Mouse (Mus musculus) midbrain, embryonic 15.5 days (tissue): ENCODE data around the gene Lcp1. TPM values are rescaled to one million over a fixed set of nuclear protein-coding genes. Genes with fewer than 3 reads are reported as not detected.

ENCODE experiments used
- ATAC-seq: fragments of 200-750 bp; cut with Nextera tagmentation; replicated peaks from 2 replicates; pipeline ENCODE4 v1.8.0; 2017; ENCODE audit warnings: moderate TSS enrichment
- H3K27ac ChIP-seq: fragments of 300-500 bp; sonication (generic); 2 replicates; pipeline ENCODE4 v1.5.1; 2015; ENCODE audit warnings: mild to moderate bottlenecking, inconsistent platforms
- H3K27me3 ChIP-seq: fragments of 300-500 bp; sonication (generic); replicated peaks from 2 replicates; pipeline ENCODE4 v1.6.1; 2015; ENCODE audit warnings: inconsistent platforms
- H3K36me3 ChIP-seq: fragments of 300-500 bp; sonication (generic); replicated peaks from 2 replicates; pipeline ENCODE4 v1.6.1; 2015; ENCODE audit warnings: inconsistent platforms
- H3K4me1 ChIP-seq: fragments of 300-500 bp; sonication (generic); 2 replicates; pipeline ENCODE4 v1.6.1; 2015; ENCODE audit warnings: inconsistent platforms
- H3K4me2 ChIP-seq: fragments of 300-500 bp; sonication (generic); 2 replicates; pipeline ENCODE4 v1.6.1; 2015; ENCODE audit warnings: inconsistent platforms, mild to moderate bottlenecking, moderate library complexity
- H3K4me3 ChIP-seq: fragments of 300-500 bp; sonication (generic); 2 replicates; pipeline ENCODE4 v1.5.1; 2015; ENCODE audit warnings: mild to moderate bottlenecking, inconsistent platforms
- H3K9ac ChIP-seq: fragments of 300-500 bp; sonication (generic); 2 replicates; pipeline ENCODE4 v1.6.1; 2015; ENCODE audit warnings: mild to moderate bottlenecking, inconsistent platforms
- H3K9me3 ChIP-seq: fragments of 300-500 bp; sonication (generic); 2 replicates; pipeline ENCODE4 v1.6.1; 2016; ENCODE audit warnings: inconsistent platforms
- WGBS: fragments of 180-500 bp; shearing (Covaris S2); methylation state at CpG from one replicate; pipeline ENCODE4 v1.1.7; 2015; ENCODE audit warnings: mixed read lengths; 5-methylcytosine and 5-hydroxymethylcytosine counted together
- microRNA-seq: library from miRNA; unstranded; fragments of <30 nt; microRNA quantifications from one replicate; pipeline ENCODE4, GENCODE M21; 2016
- polyA plus RNA-seq: library from polyadenylated mRNA; unstranded; fragments of >200 nt; fragmentation: Nextera tagmentation; extraction: Ambion mirVana; gene quantifications from 2 replicates; pipeline ENCODE4 v1.2.1, GENCODE M21; 2015

Gene Lcp1
- polyA plus RNA-seq, 1 experiment from 2014 or later, result 12.0 TPM

- H3K36me3 ChIP-seq, result no peaks in the 10 kb centered on the region
- no peak for ATAC-seq
- no peak overlapping the region for H3K4me2 ChIP-seq
- H3K9me3 ChIP-seq, result no peaks in the 10 kb centered on the region
- no peak overlapping the region for H3K4me3 ChIP-seq
- WGBS, result 93% methylated on average over 3 of the region's 3 CpGs
- H3K27ac ChIP-seq, result no peak overlapping the region
- H3K27me3 ChIP-seq, result no peaks in the 10 kb centered on the region
- no peak overlapping the region for H3K9ac ChIP-seq
- H3K4me1 ChIP-seq, result no peaks in the 10 kb centered on the region
Observed at GRCm38 (mm10) chr14:75250432-75250831, 119.5 kb downstream of the Lcp1 start.

GRCm38 (mm10) chr14:75256521-75256920 lies 125.6 kb downstream of the Lcp1 start:
- WGBS, result 54% methylated on average over 5 of the region's 5 CpGs

GRCm38 (mm10) chr14:75269531-75269930 lies 138.6 kb downstream of the Lcp1 start:
- Histone ChIP-seq H3K9me3 (no peaks in the 10 kb centered on the region), H3K4me2 (no peak overlapping the region), H3K36me3 (no peaks in the 10 kb centered on the region), H3K9ac (no peak overlapping the region), H3K27me3 (no peaks in the 10 kb centered on the region), H3K4me1 (no peaks in the 10 kb centered on the region), H3K27ac (no peak overlapping the region), H3K4me3 (no peak overlapping the region)
- WGBS, result 89% methylated on average over 5 of the region's 5 CpGs
- no peak for ATAC-seq

More at GRCm38 (mm10) chr14:75256521-75256920, 125.6 kb downstream of the Lcp1 start:
- ATAC-seq, result no peak
- Histone ChIP-seq H3K9me3 (no peaks in the 10 kb centered on the region), H3K9ac (no peak overlapping the region), H3K27ac (no peak overlapping the region), H3K36me3 (no peaks in the 10 kb centered on the region), H3K4me3 (no peak overlapping the region), H3K27me3 (no peaks in the 10 kb centered on the region), H3K4me2 (no peak overlapping the region), H3K4me1 (no peaks in the 10 kb centered on the region)

GRCm38 (mm10) chr14:75279716-75280115 lies 148.8 kb downstream of the Lcp1 start:
- Histone ChIP-seq H3K4me2 (no peak overlapping the region), H3K27ac (no peak overlapping the region), H3K4me3 (no peak overlapping the region), H3K27me3 (no peaks in the 10 kb centered on the region), H3K9ac (no peak overlapping the region), H3K36me3 (no peaks in the 10 kb centered on the region), H3K9me3 (no peaks in the 10 kb centered on the region), H3K4me1 (peaks cover 5% of the 10 kb centered on the region; the same call in 1 of the 2 replicates)
- 89% methylated on average over 6 of the region's 6 CpGs for WGBS
- no peak for ATAC-seq

GRCm38 (mm10) chr14:75280406-75280805 lies 149.5 kb downstream of the Lcp1 start:
- Histone ChIP-seq H3K27ac (no peak overlapping the region), H3K4me1 (peaks cover 12% of the 10 kb centered on the region), H3K9me3 (no peaks in the 10 kb centered on the region), H3K4me3 (no peak overlapping the region), H3K9ac (no peak overlapping the region), H3K4me2 (no peak overlapping the region), H3K36me3 (no peaks in the 10 kb centered on the region), H3K27me3 (no peaks in the 10 kb centered on the region)
- WGBS, result 70% methylated on average over 5 of the region's 5 CpGs
- ATAC-seq, result no peak

Small RNAs within 50 kb of the gene (microRNA-seq; reads per million reads assigned to microRNA genes)
- not detected for gene Gm44482

Other genes with a start within 250 kb of the Lcp1 start
- 15.2 and 25.4 TPM in 2 replicates for gene Lrch1, start 183.2 kb upstream of the Lcp1 start, polyA plus RNA-seq
- gene Rubcnl, start 115.1 kb upstream of the Lcp1 start, polyA plus RNA-seq, result 0.06 and 0.24 TPM in 2 replicates
- gene Lrrc63, start 220 bp upstream of the Lcp1 start, polyA plus RNA-seq, result 0.06 TPM in 2 replicates
- 0.11 TPM in 1 of 2 replicates, not detected in the other for gene Cpb2, start 111.2 kb downstream of the Lcp1 start, polyA plus RNA-seq
- 49.2 and 51.2 TPM in 2 replicates for gene Zc3h13, start 153.3 kb downstream of the Lcp1 start, polyA plus RNA-seq